Mouse (Mus musculus) liver, adult (tissue): ENCODE data around the gene Gprin3.

Source experiments
- GATA4 ChIP-seq: IDR thresholded peaks from 2 replicates; pipeline ENCODE4 v1.6.1; 2014; ENCODE audit warnings: mild to moderate bottlenecking, low read length; ENCODE audit not compliant: insufficient replicate concordance

Gene Gprin3

GRCm38 (mm10) chr6:59425824-59426533, at the start of gene Gprin3:
TSS of gene Gprin3 (minus strand) at chr6:59426294.
- peak; percentile 72; the same call in 1 of the 2 replicates for TF ChIP-seq GATA4

GRCm38 (mm10) chr6:59458861-59459260, 32.8 kb upstream of the Gprin3 start:
- TF ChIP-seq GATA4 = no peak

GRCm38 (mm10) chr6:59456116-59456515, 30.0 kb upstream of the Gprin3 start:
- no peak for TF ChIP-seq GATA4

- TF ChIP-seq GATA4 = peak; percentile 18; the same call in 1 of the 2 replicates
Observed at GRCm38 (mm10) chr6:59451348-59451747, 25.3 kb upstream of the Gprin3 start.

- no peak for TF ChIP-seq GATA4
Observed at GRCm38 (mm10) chr6:59445101-59445503, 19.0 kb upstream of the Gprin3 start.

- TF ChIP-seq GATA4 = no peak
Observed at GRCm38 (mm10) chr6:59435906-59436305, 9.8 kb upstream of the Gprin3 start.

- TF ChIP-seq GATA4 = no peak
Observed at GRCm38 (mm10) chr6:59433116-59433515, 7.0 kb upstream of the Gprin3 start.

- no peak for TF ChIP-seq GATA4
Observed at GRCm38 (mm10) chr6:59426534-59426885, 416 bp upstream of the Gprin3 start.

GRCm38 (mm10) chr6:59424871-59425740, 988 bp downstream of the Gprin3 start:
- no peak for TF ChIP-seq GATA4

GRCm38 (mm10) chr6:59423836-59424235, 2.3 kb downstream of the Gprin3 start:
- no peak for TF ChIP-seq GATA4

- no peak for TF ChIP-seq GATA4
Observed at GRCm38 (mm10) chr6:59419264-59419663, 6.8 kb downstream of the Gprin3 start.

GRCm38 (mm10) chr6:59418659-59419058, 7.4 kb downstream of the Gprin3 start:
- no peak for TF ChIP-seq GATA4

- no peak for TF ChIP-seq GATA4
Observed at GRCm38 (mm10) chr6:59414816-59415215, 11.3 kb downstream of the Gprin3 start.

GRCm38 (mm10) chr6:59412417-59413346, 13.4 kb downstream of the Gprin3 start:
- no peak for TF ChIP-seq GATA4
